ENCODE assay signal across 25 mouse cellular contexts in the genomic region with DNA sequence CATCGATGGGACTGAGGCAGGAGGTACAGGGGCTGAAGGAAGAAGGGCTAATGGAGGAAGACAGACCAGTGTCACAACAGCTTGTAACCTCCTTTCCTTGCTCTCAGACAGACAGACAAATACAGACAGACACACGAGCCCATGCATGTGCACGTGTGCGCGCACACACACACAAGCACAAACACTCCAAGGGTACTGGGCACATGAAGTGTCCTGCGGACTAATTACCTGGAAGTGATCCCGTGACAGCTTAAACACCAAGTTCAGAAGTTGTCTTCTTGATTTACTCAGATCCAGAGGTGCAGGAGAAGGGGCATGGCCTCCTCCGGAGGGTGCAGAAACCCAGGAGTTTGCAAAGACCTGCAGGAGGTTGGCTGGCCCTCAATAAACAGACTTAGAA. TPM values are rescaled to one million over a fixed set of nuclear protein-coding genes. Genes with fewer than 3 reads are reported as not detected.
A peak's percentile ranks its signal among the peaks of the same experiment; 100 is the strongest.
DNase-seq lines count a peak whose midpoint lies in the region; ATAC-seq lines count a peak whose summit lies in the region.
"Had no signal": no experiment of that assay in that cellular context is flagged by ENCODE, and none has a peak within 500 bp of the region (broad histone marks: within the 10 kb centered on the region; RNA-seq: fewer than 3 reads in every experiment).

No protein-coding gene starts in this region.

- ATAC-seq in heart, embryonic 11.5 days (replicated peaks; ENCODE audit: insufficient number of reproducible peaks, low FRiP score, low TSS enrichment), result no peak
- ATAC-seq: activated CD4-positive, CD25-positive, alpha-beta regulatory T cell, adult 4 months; CD4-positive, CD25-positive, alpha-beta regulatory T cell, adult 4 months; Patski had no signal

- peak; percentile 80 for DNase-seq in heart, adult 11 months
- no peak for DNase-seq in heart, postnatal 4 days
- peak; percentile 53 for DNase-seq in heart, embryonic 10.5 days (ENCODE audit: low spot score)
- DNase-seq: adrenal gland, adult 2 months; adrenal gland, adult 8-10 months; adrenal gland, postnatal 10 days; adrenal gland, postnatal 14 days; adrenal gland, postnatal 25 days; adrenal gland, postnatal 36 days; B cell, adult 2 months; cerebellum, adult 11 months; cerebellum, adult 11-12 months; cerebellum, adult 18-20 months had no signal

- H3K4me1 ChIP-seq in heart, embryonic 10.5 days, result no peaks in the 10 kb centered on the region
- no peaks in the 10 kb centered on the region for H3K4me1 ChIP-seq in heart, embryonic 11.5 days (ENCODE audit: control insufficient read depth, insufficient read depth, low read length)

- 0 out of 2 replicates have a peak, but pooled peaks cover 2% of the 10 kb centered on the region for H3K9me3 ChIP-seq in heart, embryonic 10.5 days
- no peaks in the 10 kb centered on the region; the same call in 1 of the 2 replicates for H3K9me3 ChIP-seq in heart, embryonic 11.5 days (replicated peaks; ENCODE audit: control insufficient read depth, low read length)

- H3K9ac ChIP-seq in heart, embryonic 11.5 days (ENCODE audit: low read depth, low read length), result no peak overlapping the region

- no peaks in the 10 kb centered on the region for H3K36me3 ChIP-seq in heart, embryonic 10.5 days
- H3K36me3 ChIP-seq in heart, embryonic 11.5 days (ENCODE audit: control insufficient read depth, insufficient read depth, low read length), result no peaks in the 10 kb centered on the region
- H3K36me3 ChIP-seq: G1E had no signal

- H3K27ac ChIP-seq in heart, embryonic 10.5 days, result no peak overlapping the region
- no peak overlapping the region for H3K27ac ChIP-seq in heart, embryonic 11.5 days (ENCODE audit: low read depth, low read length)

- 82% methylated on average over 8 of the region's 8 CpGs for WGBS in heart, embryonic 10.5 days
- 89% methylated on average over 8 of the region's 8 CpGs for WGBS in heart, embryonic 11.5 days (ENCODE audit: insufficient replicate concordance)

- H3K4me3 ChIP-seq in heart, embryonic 10.5 days, result no peak overlapping the region
- H3K4me3 ChIP-seq in heart, embryonic 11.5 days (ENCODE audit: low read depth, low read length), result no peak overlapping the region

- H3K27me3 ChIP-seq in heart, embryonic 10.5 days (ENCODE audit: insufficient read depth, poor library complexity, severe bottlenecking), result no peaks in the 10 kb centered on the region
- H3K27me3 ChIP-seq in heart, embryonic 11.5 days (ENCODE audit: control insufficient read depth, insufficient read depth, low read length), result no peaks in the 10 kb centered on the region
- H3K27me3 ChIP-seq: CH12.LX had no signal

- H3K4me2 ChIP-seq in heart, embryonic 11.5 days, result no peak overlapping the region

RNA-seq across cellular contexts. Expression of gene Ccl24, which starts 12.8 kb away (rescaled TPM):
- under 1 TPM; 0.29 to 0.52 TPM for total RNA-seq in heart, postnatal 4 days (2021)
- 0.23 TPM in 1 of 2 replicates, not detected in the other for polyA plus RNA-seq in heart, embryonic 10.5 days (2016; fragmentation: Nextera tagmentation; extraction: Ambion mirVana)
- 0.93 TPM in 1 of 2 replicates, not detected in the other for polyA plus RNA-seq in heart, embryonic 11.5 days (2014; fragmentation: Nextera tagmentation; extraction: Ambion mirVana)
- total RNA-seq: CH12.LX, ES-E14, G1E, MEL had no signal
- polyA plus RNA-seq: activated CD4-positive, CD25-positive, alpha-beta regulatory T cell, adult 4 months; C2C12; CD4-positive, CD25-positive, alpha-beta regulatory T cell, adult 4 months; G1E; Patski had no signal

RNA-seq across cellular contexts. Expression of gene Ccl26, which starts 22.3 kb away (rescaled TPM):
- not detected for total RNA-seq in heart, postnatal 4 days (2021)
- not detected in 2 replicates for polyA plus RNA-seq in heart, embryonic 10.5 days (2016; fragmentation: Nextera tagmentation; extraction: Ambion mirVana)
- polyA plus RNA-seq in heart, embryonic 11.5 days (2014; fragmentation: Nextera tagmentation; extraction: Ambion mirVana), result not detected in 2 replicates
- total RNA-seq: adrenal gland, adult 18-20 months; adrenal gland, adult 2 months; adrenal gland, adult 8-10 months; adrenal gland, postnatal 10 days; adrenal gland, postnatal 14 days; adrenal gland, postnatal 25 days; adrenal gland, postnatal 36 days; adrenal gland, postnatal 4 days; CH12.LX; ES-E14; G1E; MEL had no signal
- polyA plus RNA-seq: activated CD4-positive, CD25-positive, alpha-beta regulatory T cell, adult 4 months; adrenal gland, adult 2 months; brain, embryonic 14.5 days; C2C12; CD4-positive, CD25-positive, alpha-beta regulatory T cell, adult 4 months; G1E; Patski had no signal

RNA-seq across cellular contexts. Expression of gene Hip1, which starts 40.8 kb away (rescaled TPM):
- total RNA-seq in heart, postnatal 4 days (2021), result 10 to 100 TPM; 40.7 to 43.9 TPM
- 41.7 and 45.7 TPM in 2 replicates for polyA plus RNA-seq in heart, embryonic 10.5 days (2016; fragmentation: Nextera tagmentation; extraction: Ambion mirVana)
- polyA plus RNA-seq in heart, embryonic 11.5 days (2014; fragmentation: Nextera tagmentation; extraction: Ambion mirVana), result 33.2 and 37.6 TPM in 2 replicates
- polyA plus RNA-seq: G1E had no signal

RNA-seq across cellular contexts. Expression of gene Rhbdd2, which starts 46.7 kb away (rescaled TPM):
- total RNA-seq in heart, postnatal 4 days (2021), result 10 to 100 TPM; 20.6 to 22.7 TPM
- polyA plus RNA-seq in heart, embryonic 10.5 days (2016; fragmentation: Nextera tagmentation; extraction: Ambion mirVana), result 42.9 and 48.7 TPM in 2 replicates
- 33.1 and 44.9 TPM in 2 replicates for polyA plus RNA-seq in heart, embryonic 11.5 days (2014; fragmentation: Nextera tagmentation; extraction: Ambion mirVana)
